Mouse (Mus musculus): ENCODE data around the gene Acot5. TPM values are rescaled to one million over a fixed set of nuclear protein-coding genes. Genes with fewer than 3 reads are reported as not detected.

Acot5 gene
- total RNA-seq, 2 experiments from 2014 or later = 7.1 to 8.1 TPM

- H3K27ac ChIP-seq = no peak overlapping the region
- peak; percentile 55 for TF ChIP-seq CTCF (conservative IDR thresholded peaks at IDR 0.05)
- no peak for DNase-seq (ENCODE audit: low spot score in 2 of 2)
- H3K4me3 ChIP-seq = no peak overlapping the region
Observed at GRCm38 (mm10) chr12:84109924-84110323, 40.8 kb downstream of the Acot5 start.

- no peak overlapping the region for H3K27ac ChIP-seq
- no peak overlapping the region for H3K4me3 ChIP-seq
- no peak for TF ChIP-seq CTCF (conservative IDR thresholded peaks at IDR 0.05)
- DNase-seq (ENCODE audit: low spot score in 2 of 2) = no peak
Observed at GRCm38 (mm10) chr12:84110814-84111213, 41.7 kb downstream of the Acot5 start.

DNA sequence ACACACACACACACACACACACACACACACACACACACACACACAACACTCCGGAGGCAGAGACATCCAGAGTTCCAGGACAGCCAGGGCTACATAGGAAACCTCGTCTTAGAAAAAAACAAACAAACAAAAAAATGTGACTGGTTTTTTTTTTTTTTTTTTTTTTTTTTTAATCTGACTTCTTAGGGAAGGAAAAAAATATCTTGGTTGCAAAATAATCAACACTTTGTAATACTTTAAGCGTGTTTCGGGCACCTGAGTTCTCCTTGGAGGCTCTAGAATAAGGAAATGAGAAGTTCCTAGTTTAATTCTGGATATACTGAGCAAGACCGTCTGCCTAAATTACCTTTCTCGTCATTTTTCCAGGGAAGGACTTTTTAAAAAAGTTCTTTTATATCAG is 44.6 kb downstream of the Acot5 start:
- Histone ChIP-seq H3K27ac (peak overlapping the region; percentile 49), H3K4me3 (peak overlapping the region; percentile 82)
- TF ChIP-seq CTCF (conservative IDR thresholded peaks at IDR 0.05) = no peak
- DNase-seq (ENCODE audit: low spot score in 2 of 2) = no peak

DNA sequence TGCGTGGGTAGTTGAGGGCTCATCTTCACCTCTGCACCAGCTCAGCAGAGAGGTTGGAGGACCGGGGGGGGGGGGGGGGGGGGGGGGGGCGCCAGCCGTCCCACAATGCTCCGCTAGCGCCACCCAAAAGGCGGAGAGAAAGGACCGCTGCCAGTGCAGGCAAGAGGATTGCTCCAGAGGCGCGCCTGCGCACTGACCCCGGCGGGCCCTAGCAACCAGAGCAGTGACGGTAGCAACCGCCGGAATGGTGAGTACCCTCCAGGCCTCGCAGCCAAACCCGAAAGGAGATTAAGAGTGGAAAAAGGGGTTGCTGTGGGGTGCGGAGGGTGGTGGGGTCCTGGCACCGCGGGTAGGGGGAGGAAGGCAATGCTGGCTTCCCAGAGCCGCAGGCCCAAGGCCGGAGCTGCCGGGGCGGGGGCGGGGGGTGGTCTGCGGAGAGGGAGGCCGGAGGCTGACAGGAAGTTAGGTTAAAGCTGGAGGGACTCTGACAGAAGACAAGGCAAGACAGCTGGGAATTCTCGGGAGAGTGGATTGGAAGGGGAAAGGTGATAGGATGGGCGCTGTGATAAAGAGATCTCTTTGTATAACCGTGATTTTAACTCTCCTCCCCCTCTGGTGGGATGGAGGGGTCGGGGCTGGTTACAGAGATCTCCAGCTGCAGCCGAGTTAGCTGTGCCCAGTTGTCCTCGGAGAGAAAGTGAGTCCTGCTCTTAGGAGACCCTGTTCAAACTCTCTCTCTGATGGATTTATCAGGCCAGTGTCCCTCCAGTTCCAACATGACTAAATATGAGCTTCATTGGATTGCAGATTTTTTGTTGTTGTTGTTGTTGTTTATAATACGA is 45.2 kb downstream of the Acot5 start, which contains the start of gene Dnal1:
TSS of gene Dnal1 (plus strand) at position 214 of the 842 bp plus-strand sequence.
- peak; percentile 90 for DNase-seq (ENCODE audit: low spot score in 2 of 2)
- Histone ChIP-seq H3K27ac (peak within 1 kb of the TSS; percentile 87), H3K4me3 (peak within 1 kb of the TSS; percentile 82)
- TF ChIP-seq CTCF (conservative IDR thresholded peaks at IDR 0.05) = peak; percentile 43

GRCm38 (mm10) chr12:84119584-84119983 is 50.5 kb downstream of the Acot5 start:
- Histone ChIP-seq H3K27ac (no peak overlapping the region), H3K4me3 (no peak overlapping the region)
- no peak for DNase-seq (ENCODE audit: low spot score in 2 of 2)
- no peak for TF ChIP-seq CTCF (conservative IDR thresholded peaks at IDR 0.05)

Other genes with a start within 250 kb of the Acot5 start
- 10 to 100 TPM; 26.7 to 38.7 TPM for gene Numb, start 147.4 kb upstream of the Acot5 start, total RNA-seq (2021)
- 10 to 100 TPM; 15.0 to 15.7 TPM for gene Riox1, start 118.7 kb upstream of the Acot5 start, total RNA-seq (2021)
- not detected for gene Heatr4, start 84.5 kb upstream of the Acot5 start, total RNA-seq (2021)
- 10 to 100 TPM; 16.2 to 18.1 TPM for gene Acot2, start 81.5 kb upstream of the Acot5 start, total RNA-seq (2021)
- gene Acot1, start 59.8 kb upstream of the Acot5 start, total RNA-seq (2021) = 10 to 100 TPM; 27.0 to 28.3 TPM
- gene Acot4, start 30.9 kb upstream of the Acot5 start, total RNA-seq (2021) = 1 to 10 TPM; 3.2 to 3.4 TPM
- gene Gm49366, start 30.4 kb upstream of the Acot5 start, total RNA-seq (2021) = 1 to 10 TPM in 1 of 2 experiments, not detected in 1; 2.9 TPM
- gene Acot3, start 17.2 kb upstream of the Acot5 start, total RNA-seq (2021) = 1 to 10 TPM; 2.7 to 4.0 TPM
- gene Acot6, start 31.3 kb downstream of the Acot5 start, total RNA-seq (2021) = 1 to 10 TPM; 4.9 to 5.7 TPM
- gene Dnal1, start 45.0 kb downstream of the Acot5 start, total RNA-seq (2021) = 100 to 1,000 TPM in 1 of 2 experiments, 10 to 100 TPM in 1; 99.1 to 101 TPM
- 1 to 10 TPM; 2.8 to 3.8 TPM for gene Pnma1, start 79.2 kb downstream of the Acot5 start, total RNA-seq (2021)
- 10 to 100 TPM; 24.6 to 27.2 TPM for gene Elmsan1, start 149.6 kb downstream of the Acot5 start, total RNA-seq (2021)
- gene Ptgr2, start 215.9 kb downstream of the Acot5 start, total RNA-seq (2021) = 10 to 100 TPM; 39.0 to 42.7 TPM
- gene Zfp410, start 247.5 kb downstream of the Acot5 start, total RNA-seq (2021) = 10 to 100 TPM; 39.3 to 41.0 TPM